Comparison of ENCODE assay signal across 24 mouse cellular contexts in genomic region chr12:85673914-85674313, GRCm38 (mm10). TPM values are rescaled to one million over a fixed set of nuclear protein-coding genes. Genes with fewer than 3 reads are reported as not detected.
DNase-seq lines count a peak whose midpoint lies in the region; ATAC-seq and TF ChIP-seq lines count a peak whose summit lies in the region.
"Had no signal": no experiment of that assay in that cellular context is flagged by ENCODE, and none has a peak within 500 bp of the region (broad histone marks: within the 10 kb centered on the region; RNA-seq: fewer than 3 reads in every experiment).

No protein-coding gene starts in this region.

- H3K4me3 ChIP-seq in heart, adult 2 months = no peak overlapping the region
- H3K4me3 ChIP-seq: embryonic facial prominence, embryonic 10.5 days; embryonic facial prominence, embryonic 12.5 days; forebrain, embryonic 13.5 days; forebrain, embryonic 15.5 days had no signal

- no peak for DNase-seq in cerebellum, postnatal 36 days
- DNase-seq in heart, adult 2 months = no peak
- DNase-seq in adrenal gland, postnatal 10 days = no peak
- DNase-seq: adrenal gland, adult 8-10 months; adrenal gland, postnatal 25 days; B cell, adult 2 months; cerebellum, adult 11 months; cerebellum, adult 18-20 months; cerebellum, adult 8-10 months; cerebellum, adult 9-11 months; cerebellum, postnatal 14 days; forebrain, postnatal 0 days had no signal

- ATAC-seq in common myeloid progenitor, adult 5-6 weeks (replicated peaks; ENCODE audit: low read depth, poor library complexity, severe bottlenecking) = peak; percentile 82
- peak; percentile 77 to 84 for ATAC-seq in hematopoietic stem cell, adult 5-6 weeks (replicated peaks in 1 of 2; ENCODE audit: insufficient read depth in 1 of 2, low FRiP score in 2 of 2, low TSS enrichment in 1 of 2, low read depth in 1 of 2, poor library complexity in 2 of 2, severe bottlenecking in 2 of 2)
- ATAC-seq in megakaryocyte progenitor cell, adult 5-6 weeks (replicated peaks; ENCODE audit: poor library complexity) = peak; percentile 83
- ATAC-seq: activated CD4-positive, CD25-positive, alpha-beta regulatory T cell, adult 4 months; CD4-positive, CD25-positive, alpha-beta regulatory T cell, adult 4 months; forebrain, embryonic 13.5 days; forebrain, embryonic 15.5 days; forebrain, postnatal 0 days; Patski had no signal

- no peak for TF ChIP-seq CTCF in heart, adult 2 months (IDR thresholded peaks at IDR 0.05)

- no peaks in the 10 kb centered on the region for H3K36me3 ChIP-seq in heart, adult 2 months (ENCODE audit: control insufficient read depth, insufficient read depth, low read length)
- H3K36me3 ChIP-seq: embryonic facial prominence, embryonic 10.5 days; embryonic facial prominence, embryonic 12.5 days; forebrain, embryonic 15.5 days; G1E had no signal

- intact Hi-C loops in heart, adult 2 months (cut with DNase I) = no loop called here

- no peaks in the 10 kb centered on the region for H3K4me1 ChIP-seq in heart, adult 2 months (ENCODE audit: control insufficient read depth, insufficient read depth, low read length)
- H3K4me1 ChIP-seq: embryonic facial prominence, embryonic 10.5 days had no signal

- TF ChIP-seq POLR2A in heart, adult 2 months (IDR thresholded peaks at IDR 0.05; ENCODE audit: insufficient read depth, low read depth, low read length) = no peak

- no peak overlapping the region for H3K27ac ChIP-seq in heart, adult 2 months
- H3K27ac ChIP-seq: embryonic facial prominence, embryonic 10.5 days; embryonic facial prominence, embryonic 12.5 days; forebrain, embryonic 13.5 days; forebrain, embryonic 15.5 days had no signal

- no peaks in the 10 kb centered on the region for H3K79me2 ChIP-seq in heart, adult 2 months (replicated peaks; ENCODE audit: control insufficient read depth, insufficient read depth, low read length)

- no peak overlapping the region for H3K9ac ChIP-seq in heart, adult 2 months (ENCODE audit: low read depth, low read length)
- H3K9ac ChIP-seq: embryonic facial prominence, embryonic 12.5 days; forebrain, embryonic 13.5 days; forebrain, embryonic 15.5 days; forebrain, postnatal 0 days had no signal

- no peaks in the 10 kb centered on the region for H3K27me3 ChIP-seq in heart, adult 2 months (ENCODE audit: control insufficient read depth, insufficient read depth, low read length)
- H3K27me3 ChIP-seq: CH12.LX; embryonic facial prominence, embryonic 12.5 days; forebrain, embryonic 13.5 days; forebrain, embryonic 15.5 days had no signal

- TF ChIP-seq EP300 in heart, adult 2 months (IDR thresholded peaks at IDR 0.05; ENCODE audit: insufficient read depth, low read depth, low read length) = no peak

- 83% methylated on average over 8 of the region's 8 CpGs for WGBS in heart, adult 2 months

RNA-seq across cellular contexts. Expression of gene Batf, which starts 12.6 kb away (rescaled TPM):
- 31.9 and 38.9 TPM in 2 replicates for total RNA-seq in common myeloid progenitor, adult 5-6 weeks (2017)
- 45.5 and 46.4 TPM in 2 replicates for total RNA-seq in hematopoietic stem cell, adult 5-6 weeks (2017)
- total RNA-seq in megakaryocyte progenitor cell, adult 5-6 weeks (2015) = 8.2 and 9.0 TPM in 2 replicates
- 29.2 and 41.9 TPM in 2 replicates for total RNA-seq in megakaryocyte progenitor cell, adult 5-6 weeks (2017)
- 1 to 10 TPM; 1.0 to 1.6 TPM for total RNA-seq in heart, adult 2 months (2021)
- polyA plus RNA-seq in heart, adult 2 months (2012; rRNA removed) = 1.0 and 1.8 TPM in 2 replicates
- 1 to 10 TPM; 1.2 to 1.6 TPM for total RNA-seq in adrenal gland, postnatal 10 days (2021)
- total RNA-seq: adrenal gland, postnatal 25 days; forebrain, postnatal 0 days; G1E had no signal
- polyA plus RNA-seq: G1E, Patski had no signal
